8 mouse cellular contexts compared by ENCODE assay signal in genomic region chr11:55461019-55461645, GRCm38 (mm10). TPM values are rescaled to one million over a fixed set of nuclear protein-coding genes. Genes with fewer than 3 reads are reported as not detected.
A peak's percentile ranks its signal among the peaks of the same experiment; 100 is the strongest.
DNase-seq lines count a peak whose midpoint lies in the region; ATAC-seq and TF ChIP-seq lines count a peak whose summit lies in the region.

Gene Atox1 (minus strand): TSS chr11:55461239.

- H3K4me3 ChIP-seq in forebrain, embryonic 10.5 days = peak within 1 kb of the TSS; percentile 85
- H3K4me3 ChIP-seq in heart, embryonic 15.5 days = peak within 1 kb of the TSS; percentile 64
- H3K4me3 ChIP-seq in liver, embryonic 14.5 days (ENCODE audit: insufficient read depth in 1 of 2, low read depth in 2 of 2, low read length in 2 of 2) = peak within 1 kb of the TSS; percentile 62 to 77
- H3K4me3 ChIP-seq in neural tube, embryonic 11.5 days (ENCODE audit: low read depth, low read length) = peak within 1 kb of the TSS; percentile 66
- H3K4me3 ChIP-seq in stomach, postnatal 0 days (ENCODE audit: low read depth, low read length) = peak within 1 kb of the TSS; percentile 81

- H3K4me2 ChIP-seq in heart, embryonic 15.5 days = peak within 1 kb of the TSS; percentile 79
- peak within 1 kb of the TSS; percentile 89 for H3K4me2 ChIP-seq in liver, embryonic 14.5 days (ENCODE audit: low read depth)
- peak within 1 kb of the TSS; percentile 87 for H3K4me2 ChIP-seq in neural tube, embryonic 11.5 days (ENCODE audit: low read depth)
- H3K4me2 ChIP-seq in stomach, postnatal 0 days (replicated peaks; ENCODE audit: low read depth) = peak within 1 kb of the TSS; percentile 93

- H3K4me1 ChIP-seq in forebrain, embryonic 10.5 days = peaks cover 32% of the 10 kb centered on the region
- peaks cover 20% of the 10 kb centered on the region for H3K4me1 ChIP-seq in heart, embryonic 15.5 days (replicated peaks)
- H3K4me1 ChIP-seq in liver, embryonic 14.5 days (replicated peaks; ENCODE audit: control insufficient read depth in 2 of 2, insufficient read depth in 2 of 2, low read length in 1 of 2) = peaks cover 10 to 30% of the 10 kb centered on the region in 2 experiments
- H3K4me1 ChIP-seq in neural tube, embryonic 11.5 days (ENCODE audit: control insufficient read depth, insufficient read depth, low read length) = peaks cover 4% of the 10 kb centered on the region; the same call in 1 of the 2 replicates
- peaks cover 2% of the 10 kb centered on the region; the same call in 1 of the 2 replicates for H3K4me1 ChIP-seq in stomach, postnatal 0 days (replicated peaks; ENCODE audit: control insufficient read depth, insufficient read depth)

- TF ChIP-seq EP300 in liver, embryonic 14.5 days (IDR thresholded peaks at IDR 0.05; ENCODE audit: low read depth) = no peak
- no peak for TF ChIP-seq EP300 in stomach, postnatal 0 days (optimal IDR thresholded peaks at IDR 0.05)

- H3K36me3 ChIP-seq in forebrain, embryonic 10.5 days (replicated peaks) = peaks cover 7% of the 10 kb centered on the region
- H3K36me3 ChIP-seq in heart, embryonic 15.5 days = no peaks in the 10 kb centered on the region
- H3K36me3 ChIP-seq in liver, embryonic 14.5 days (replicated peaks; ENCODE audit: control insufficient read depth, insufficient read depth, low read depth) = no peaks in the 10 kb centered on the region
- no peaks in the 10 kb centered on the region for H3K36me3 ChIP-seq in neural tube, embryonic 11.5 days (ENCODE audit: control insufficient read depth, insufficient read depth, low read length)
- H3K36me3 ChIP-seq in stomach, postnatal 0 days (ENCODE audit: control insufficient read depth, insufficient read depth, low read length) = no peaks in the 10 kb centered on the region

- TF ChIP-seq CTCF in liver, embryonic 14.5 days (IDR thresholded peaks at IDR 0.05; ENCODE audit: low read depth) = no peak
- TF ChIP-seq CTCF in stomach, postnatal 0 days (IDR thresholded peaks at IDR 0.05; ENCODE audit: low read depth) = no peak

- peak within 1 kb of the TSS; percentile 65 for H3K9ac ChIP-seq in heart, embryonic 15.5 days
- H3K9ac ChIP-seq in liver, embryonic 14.5 days (replicated peaks) = peak within 1 kb of the TSS; percentile 62
- H3K9ac ChIP-seq in neural tube, embryonic 11.5 days (ENCODE audit: low read length) = peak within 1 kb of the TSS; percentile 64
- H3K9ac ChIP-seq in stomach, postnatal 0 days (ENCODE audit: low read length) = peak within 1 kb of the TSS; percentile 81

- ATAC-seq in heart, embryonic 15.5 days (replicated peaks; ENCODE audit: insufficient number of reproducible peaks, insufficient read depth, low FRiP score, low read depth) = peak; percentile 97
- ATAC-seq in liver, embryonic 14.5 days (ENCODE audit: insufficient read depth) = peak; percentile 98
- peak; percentile 95 for ATAC-seq in neural tube, embryonic 11.5 days (ENCODE audit: insufficient read depth, low FRiP score, low TSS enrichment)
- peak; percentile 98 for ATAC-seq in stomach, postnatal 0 days (ENCODE audit: low FRiP score, low TSS enrichment)

- no peaks in the 10 kb centered on the region for H3K9me3 ChIP-seq in forebrain, embryonic 10.5 days
- no peaks in the 10 kb centered on the region for H3K9me3 ChIP-seq in heart, embryonic 15.5 days (replicated peaks)
- no peaks in the 10 kb centered on the region for H3K9me3 ChIP-seq in liver, embryonic 14.5 days (ENCODE audit: control insufficient read depth, low read length)
- no peaks in the 10 kb centered on the region for H3K9me3 ChIP-seq in neural tube, embryonic 11.5 days (ENCODE audit: control insufficient read depth, low read length)
- no peaks in the 10 kb centered on the region for H3K9me3 ChIP-seq in stomach, postnatal 0 days (ENCODE audit: control insufficient read depth, low read length)

- WGBS in forebrain, embryonic 10.5 days = under 1% methylated on average over 36 of the region's 36 CpGs
- WGBS in heart, embryonic 15.5 days = under 1% methylated on average over 36 of the region's 36 CpGs
- under 1% methylated on average over 33 of the region's 36 CpGs for WGBS in liver, embryonic 14.5 days (ENCODE audit: insufficient replicate concordance)
- under 1% methylated on average over 36 of the region's 36 CpGs for WGBS in neural tube, embryonic 11.5 days
- WGBS in stomach, postnatal 0 days = under 1% methylated on average over 36 of the region's 36 CpGs

- no peaks in the 10 kb centered on the region for H3K27me3 ChIP-seq in forebrain, embryonic 10.5 days (ENCODE audit: poor library complexity, severe bottlenecking)
- no peaks in the 10 kb centered on the region for H3K27me3 ChIP-seq in heart, embryonic 15.5 days
- H3K27me3 ChIP-seq in liver, embryonic 14.5 days (ENCODE audit: control insufficient read depth, insufficient read depth, low read length) = no peaks in the 10 kb centered on the region
- no peaks in the 10 kb centered on the region for H3K27me3 ChIP-seq in neural tube, embryonic 11.5 days (ENCODE audit: control insufficient read depth, insufficient read depth, low read length)
- no peaks in the 10 kb centered on the region for H3K27me3 ChIP-seq in stomach, postnatal 0 days (ENCODE audit: control insufficient read depth, insufficient read depth, low read length)

- DNase-seq in CD8-positive naive resting alpha-beta T cell, adult 2 months (ENCODE audit: low read depth in 2 of 2, low spot score in 2 of 2) = peak; percentile 69 to 77
- DNase-seq in c-Kit-positive CD71-negative TER-119-negative erythroid progenitor cells, embryonic 14.5 days (ENCODE audit: low read depth) = peak; percentile 96
- peak; percentile 91 for DNase-seq in forebrain, embryonic 10.5 days (ENCODE audit: extremely low spot score, low spot score)
- DNase-seq in kidney, postnatal 25 days = peak; percentile 94 to 98
- peak; percentile 95 to 97 (median 96) for DNase-seq in liver, embryonic 14.5 days (ENCODE audit: low read depth in 3 of 3, low spot score in 3 of 3)
- peak; percentile 97 for DNase-seq in neural tube, embryonic 11.5 days (ENCODE audit: low spot score)
- peak; percentile 98 for DNase-seq in stomach, postnatal 0 days (ENCODE audit: low spot score)

- H3K27ac ChIP-seq in forebrain, embryonic 10.5 days = peak within 1 kb of the TSS; percentile 83
- peak within 1 kb of the TSS; percentile 79 for H3K27ac ChIP-seq in heart, embryonic 15.5 days
- peak within 1 kb of the TSS; percentile 78 for H3K27ac ChIP-seq in liver, embryonic 14.5 days
- H3K27ac ChIP-seq in neural tube, embryonic 11.5 days (ENCODE audit: low read depth, low read length) = peak within 1 kb of the TSS; percentile 6; the same call in 1 of the 2 replicates
- H3K27ac ChIP-seq in stomach, postnatal 0 days (replicated peaks) = peak within 1 kb of the TSS; percentile 89

RNA-seq across cellular contexts. Expression of gene Atox1, which starts in this region (rescaled TPM):
- 215 and 218 TPM in 2 replicates for polyA plus RNA-seq in forebrain, embryonic 10.5 days (2016; fragmentation: Nextera tagmentation; extraction: Ambion mirVana)
- 252 and 260 TPM in 2 replicates for polyA plus RNA-seq in heart, embryonic 15.5 days (2015; fragmentation: Nextera tagmentation; extraction: Ambion mirVana)
- polyA plus RNA-seq in liver, embryonic 14.5 days (2012; rRNA removed) = 97.4 and 120 TPM in 2 replicates
- polyA plus RNA-seq in liver, embryonic 14.5 days (2014; fragmentation: Nextera tagmentation; extraction: Ambion mirVana) = 198 and 209 TPM in 2 replicates
- polyA plus RNA-seq in neural tube, embryonic 11.5 days (2014; fragmentation: Nextera tagmentation; extraction: Ambion mirVana) = 244 and 248 TPM in 2 replicates
- polyA plus RNA-seq in stomach, postnatal 0 days (2015; fragmentation: Nextera tagmentation; extraction: Ambion mirVana) = 508 and 530 TPM in 2 replicates

Comparison
In these comparisons a context has a peak if more than half of its experiments do, and no peak if none do; other contexts are left out.
1. Peak in every context shown above with its lines: DNase-seq, ATAC-seq, H3K4me3 ChIP-seq and H3K27ac ChIP-seq.
2. H3K27ac ChIP-seq: peak in every context shown above with its lines; median percentile 89 in stomach, postnatal 0 days; 83 in forebrain, embryonic 10.5 days; 79 in heart, embryonic 15.5 days; 78 in liver, embryonic 14.5 days; 6 in neural tube, embryonic 11.5 days.